ENCODE assay signal across 1 mouse cellular context in the genomic region with DNA sequence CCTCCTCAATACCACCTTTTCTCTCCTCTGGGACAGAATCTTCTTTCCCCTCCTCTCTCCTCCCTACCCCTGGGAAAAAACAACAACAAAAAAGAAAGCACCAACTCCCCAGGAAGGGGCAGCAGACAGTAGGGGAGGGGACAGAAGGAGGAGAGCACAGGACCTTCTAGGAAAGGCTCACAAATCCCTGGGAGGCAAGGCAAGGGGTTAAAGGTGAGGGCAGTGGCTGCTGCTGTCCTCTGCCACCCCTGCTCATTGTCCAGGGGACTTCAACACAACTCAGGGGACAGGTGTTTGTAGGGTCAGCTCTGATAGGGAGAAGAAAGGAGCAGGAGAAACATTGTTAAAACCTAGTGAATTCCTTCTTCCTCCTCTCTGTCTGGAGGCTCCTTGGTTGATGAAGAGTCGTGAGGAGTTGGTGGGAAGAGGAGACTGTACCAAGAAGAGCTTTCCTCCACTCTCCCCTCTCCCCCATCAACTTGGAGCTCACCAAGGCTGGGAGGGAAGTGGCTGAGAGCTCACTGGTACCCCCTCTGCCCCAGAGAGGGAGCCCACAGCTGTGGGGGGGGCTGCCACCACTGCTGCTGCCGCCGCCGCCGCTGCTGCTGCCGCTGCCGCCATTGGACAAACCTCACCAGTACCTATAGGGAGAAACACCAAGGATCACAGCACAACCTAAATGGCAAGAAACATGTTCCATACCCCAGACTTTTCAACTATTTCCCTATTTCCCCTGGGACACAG.
TF ChIP-seq lines count a peak whose summit lies in the region.

No protein-coding gene starts in this region.

TF ChIP-seq in CH12.LX, 34 proteins besides CTCF, POLR2A, EP300 and RAD21:
- TF ChIP-seq TBP (conservative IDR thresholded peaks at IDR 0.05; ENCODE audit: low read depth, low read length) (no peak), BHLHE40 (IDR thresholded peaks at IDR 0.05; ENCODE audit: low read depth, low read length) (no peak), POLR2AphosphoS2 (IDR thresholded peaks at IDR 0.05; ENCODE audit: low read depth, low read length) (0 out of 2 replicates have a peak, but pooled peaks have one; percentile 32), E2F4 (IDR thresholded peaks at IDR 0.05; ENCODE audit: insufficient replicate concordance, low read depth, low read length) (no peak), JUND (conservative IDR thresholded peaks at IDR 0.05; ENCODE audit: low read depth, low read length) (no peak)
